Mouse (Mus musculus): ENCODE results near the gene Ednra.

DNA sequence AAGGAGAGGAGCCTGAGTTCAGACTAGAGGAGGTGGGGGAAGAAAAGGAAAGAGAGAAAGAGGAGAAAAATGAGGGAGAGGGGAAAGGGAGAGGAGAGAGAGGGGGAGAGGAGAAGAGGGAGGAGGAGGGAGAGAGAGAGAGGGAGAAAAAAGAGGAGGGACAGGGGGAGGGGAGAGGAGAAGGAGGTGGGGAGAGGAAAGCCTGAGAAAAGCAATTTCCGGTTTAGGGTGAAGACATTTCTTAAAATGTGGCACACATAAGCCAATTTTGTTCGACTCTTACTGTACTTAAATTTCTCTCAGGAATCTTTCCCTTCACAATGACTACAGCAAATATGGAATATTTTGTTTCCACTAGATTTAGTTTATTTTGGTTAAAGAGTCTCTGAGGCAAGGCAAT lies 5.3 kb downstream of the Ednra start:
- no peak for TF ChIP-seq CTCF (IDR thresholded peaks at IDR 0.05; ENCODE audit: low read depth)
- no peak for TF ChIP-seq EP300 (IDR thresholded peaks at IDR 0.05; ENCODE audit: low read depth)
